Mouse (Mus musculus) C2C12 (cell line): Measurements from ENCODE around the gene Tpst2.

Experiments used
- CEBPB ChIP-seq: IDR thresholded peaks from one replicate; pipeline ENCODE4 v1.6.1; 2011; ENCODE audit warnings: low read depth, mild to moderate bottlenecking, control low read depth, moderate library complexity
- CTCF ChIP-seq: IDR thresholded peaks from one replicate; pipeline ENCODE4 v1.5.1; 2011; ENCODE audit not compliant: control insufficient read depth, insufficient read depth, insufficient read length
- FOSL1 ChIP-seq: IDR thresholded peaks from one replicate; pipeline ENCODE4 v1.8.0; 2011; ENCODE audit warnings: mild to moderate bottlenecking, low read length; ENCODE audit not compliant: poor library complexity, insufficient read depth, severe bottlenecking
- MYOD1 ChIP-seq: IDR thresholded peaks from one replicate; pipeline ENCODE4 v1.6.1; 2011; ENCODE audit warnings: low read depth; ENCODE audit not compliant: control insufficient read depth, insufficient read length
- MYOG ChIP-seq: IDR thresholded peaks from one replicate; pipeline ENCODE4 v1.6.1; 2011; ENCODE audit not compliant: control insufficient read depth, insufficient read length; ENCODE audit errors: extremely low read depth

DNA sequence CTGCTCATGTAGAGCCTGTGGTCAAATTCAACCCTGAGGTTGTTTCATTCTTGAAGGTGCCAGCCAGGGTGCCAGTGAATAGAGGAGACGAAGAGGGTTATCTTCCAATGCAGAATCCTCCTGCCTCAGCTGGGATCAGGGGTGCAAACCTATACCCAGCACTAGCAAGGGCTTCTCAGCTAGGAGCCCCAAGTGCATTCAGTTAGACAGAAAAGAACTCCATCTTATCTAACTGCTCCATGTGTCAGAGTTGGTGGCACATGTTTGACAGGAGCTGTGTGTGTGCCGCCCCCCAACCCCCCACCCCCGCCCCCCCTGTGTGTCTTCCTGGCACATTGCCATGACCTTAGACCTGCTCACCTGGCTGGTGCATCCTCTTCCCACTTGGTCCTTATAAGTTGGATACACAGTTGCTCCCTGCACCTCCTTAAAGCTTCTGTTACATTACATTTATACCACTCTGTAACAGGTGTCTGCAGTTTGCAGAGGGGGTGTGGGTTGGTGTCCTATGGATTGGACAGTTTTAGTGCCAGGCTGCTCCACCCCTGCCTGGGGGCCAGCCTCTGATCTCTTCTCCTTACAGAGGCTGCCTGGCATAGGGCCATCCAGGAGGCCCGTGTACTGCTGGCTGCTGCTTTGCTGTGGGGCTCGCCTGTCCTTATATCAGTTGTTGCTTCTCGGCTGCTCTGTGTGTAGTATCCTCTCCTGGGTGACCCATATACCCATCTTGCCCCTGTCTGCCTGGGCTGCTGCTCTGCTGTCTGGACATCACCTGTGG lies 20.1 kb downstream of the Tpst2 start:
- TF ChIP-seq CEBPB (no peak), CTCF (no peak), MYOG (no peak), FOSL1 (no peak), MYOD1 (no peak)
